ENCODE assay signal across 14 mouse cellular contexts in the genomic region with DNA sequence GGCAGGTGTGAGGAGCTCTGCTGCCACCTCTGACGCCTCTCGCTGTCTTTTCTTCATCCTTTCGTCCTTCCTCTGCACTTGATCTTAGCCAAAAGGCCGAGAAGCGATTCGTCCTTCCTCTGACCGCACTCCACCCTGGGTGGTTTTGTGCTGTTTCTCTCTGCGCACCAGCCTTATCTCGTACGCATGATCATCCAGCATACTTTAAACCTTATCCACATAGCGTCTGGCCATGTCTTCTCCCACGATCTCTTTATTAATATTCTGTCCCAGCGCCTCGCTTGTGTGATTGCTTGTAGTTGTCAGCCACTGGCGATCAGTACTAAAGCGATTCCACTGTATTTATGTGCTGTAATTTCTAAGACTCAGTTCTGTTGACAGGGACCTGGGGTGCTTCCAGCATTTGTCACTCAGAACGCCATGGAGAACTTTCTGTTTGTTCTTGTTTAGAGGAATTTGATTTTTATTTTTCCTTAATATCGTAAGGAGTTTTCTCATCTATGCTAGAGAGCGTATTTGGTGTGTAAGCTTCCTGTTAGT.
DNase-seq lines count a peak whose midpoint lies in the region; TF ChIP-seq lines count a peak whose summit lies in the region.
"Had no signal": no experiment of that assay in that cellular context is flagged by ENCODE, and none has a peak within 500 bp of the region (broad histone marks: within the 10 kb centered on the region; RNA-seq: fewer than 3 reads in every experiment).

No protein-coding gene starts in this region.

- H3K27ac ChIP-seq in layer of hippocampus, adult 2 months = peak overlapping the region; percentile 57
- peak overlapping the region; percentile 22; the same call in 1 of the 2 replicates for H3K27ac ChIP-seq in brown adipose tissue, adult 24 weeks (replicated peaks; ENCODE audit: low read depth, low read length)
- H3K27ac ChIP-seq: embryonic facial prominence, embryonic 10.5 days; liver, embryonic 12.5 days had no signal

- TF ChIP-seq CTCF in layer of hippocampus, adult 2 months (conservative IDR thresholded peaks at IDR 0.05) = no peak

- peak; percentile 25 for DNase-seq in gastrocnemius, postnatal 14 days
- no peak for DNase-seq in gastrocnemius, postnatal 36 days
- DNase-seq in layer of hippocampus, adult 2 months (ENCODE audit: low spot score in 2 of 2) = no peak
- DNase-seq in layer of hippocampus, adult 9-11 months = no peak
- DNase-seq in adipocyte (ENCODE audit: low spot score) = peak; percentile 33
- DNase-seq in yolk sac, embryonic 10.5 days (ENCODE audit: low spot score) = no peak
- DNase-seq: adrenal gland, postnatal 36 days; kidney, postnatal 10 days; right cerebral cortex, postnatal 14 days; thymus, adult 18-20 months had no signal

- H3K4me3 ChIP-seq in layer of hippocampus, adult 2 months = peak overlapping the region; percentile 50
- peak overlapping the region; percentile 15 for H3K4me3 ChIP-seq in brown adipose tissue, adult 24 weeks (ENCODE audit: insufficient read depth, low read depth, low read length)
- H3K4me3 ChIP-seq: embryonic facial prominence, embryonic 10.5 days; liver, embryonic 12.5 days; myocyte had no signal

- intact Hi-C loops in gastrocnemius, postnatal 14 days (cut with DNase I; ENCODE audit: low total_unique reads) = no loop called here
- intact Hi-C loops in gastrocnemius, postnatal 36 days (cut with DNase I) = no loop called here

- peaks cover 4% of the 10 kb centered on the region for H3K4me1 ChIP-seq in brown adipose tissue, adult 24 weeks (ENCODE audit: control insufficient read depth, insufficient read depth, insufficient read length, low read length)
- H3K4me1 ChIP-seq: embryonic facial prominence, embryonic 10.5 days had no signal

Comparison
In these comparisons a context has a peak if more than half of its experiments do, and no peak if none do; other contexts are left out.
1. DNase-seq: peak in gastrocnemius, postnatal 14 days (single experiment) and adipocyte (single experiment); none in gastrocnemius, postnatal 36 days (0 of 2), layer of hippocampus, adult 2 months (0 of 2), layer of hippocampus, adult 9-11 months (single experiment) and yolk sac, embryonic 10.5 days (single experiment).